Comparison of ENCODE assay signal across 9 mouse cellular contexts in the genomic region with DNA sequence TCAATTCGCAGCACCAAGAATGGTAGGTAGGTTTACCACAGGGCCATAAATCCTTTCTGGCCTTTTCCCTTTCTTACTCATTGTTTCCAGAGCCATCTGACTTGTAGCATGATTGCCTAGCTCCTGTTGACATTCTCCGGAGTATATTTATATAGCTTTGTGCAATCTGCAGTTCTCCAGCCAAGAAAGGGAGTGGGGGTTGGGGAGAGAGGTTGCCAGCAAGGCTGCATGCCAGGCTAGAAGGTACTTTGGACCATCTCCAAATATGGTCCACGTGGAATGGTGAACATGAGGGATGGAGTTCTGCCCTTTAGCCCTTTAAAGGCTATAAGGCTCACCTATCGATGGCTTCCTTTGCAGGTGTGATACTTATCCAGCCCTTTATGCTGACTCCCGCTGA. TPM values are rescaled to one million over a fixed set of nuclear protein-coding genes. Genes with fewer than 3 reads are reported as not detected.
A peak's percentile ranks its signal among the peaks of the same experiment; 100 is the strongest.
DNase-seq lines count a peak whose midpoint lies in the region; ATAC-seq and TF ChIP-seq lines count a peak whose summit lies in the region.
"Had no signal": no experiment of that assay in that cellular context is flagged by ENCODE, and none has a peak within 500 bp of the region (broad histone marks: within the 10 kb centered on the region; RNA-seq: fewer than 3 reads in every experiment).

No protein-coding gene starts in this region.

- no peak overlapping the region for H3K4me2 ChIP-seq in midbrain, postnatal 0 days (ENCODE audit: low read depth, low read length, poor library complexity, severe bottlenecking)
- no peak overlapping the region for H3K4me2 ChIP-seq in midbrain, embryonic 13.5 days (replicated peaks)
- H3K4me2 ChIP-seq in stomach, postnatal 0 days (replicated peaks; ENCODE audit: low read depth): no peak overlapping the region
- no peak overlapping the region for H3K4me2 ChIP-seq in midbrain, embryonic 15.5 days
- H3K4me2 ChIP-seq: limb, embryonic 12.5 days had no signal

- H3K36me3 ChIP-seq in midbrain, postnatal 0 days (ENCODE audit: insufficient read depth, low read length): no peaks in the 10 kb centered on the region
- H3K36me3 ChIP-seq in midbrain, embryonic 13.5 days: no peaks in the 10 kb centered on the region
- H3K36me3 ChIP-seq in stomach, postnatal 0 days (ENCODE audit: control insufficient read depth, insufficient read depth, low read length): peaks cover 3% of the 10 kb centered on the region; the same call in 1 of the 2 replicates
- no peaks in the 10 kb centered on the region for H3K36me3 ChIP-seq in midbrain, embryonic 15.5 days (replicated peaks)
- H3K36me3 ChIP-seq: limb, embryonic 12.5 days had no signal

- no peaks in the 10 kb centered on the region for H3K27me3 ChIP-seq in midbrain, postnatal 0 days (ENCODE audit: insufficient read depth, low read length)
- H3K27me3 ChIP-seq in midbrain, embryonic 13.5 days: no peaks in the 10 kb centered on the region
- no peaks in the 10 kb centered on the region for H3K27me3 ChIP-seq in stomach, postnatal 0 days (ENCODE audit: control insufficient read depth, insufficient read depth, low read length)
- no peaks in the 10 kb centered on the region for H3K27me3 ChIP-seq in midbrain, embryonic 15.5 days (replicated peaks)
- H3K27me3 ChIP-seq: limb, embryonic 12.5 days had no signal

- H3K9ac ChIP-seq in midbrain, postnatal 0 days (replicated peaks; ENCODE audit: low read length, poor library complexity, severe bottlenecking): no peak overlapping the region
- no peak overlapping the region for H3K9ac ChIP-seq in midbrain, embryonic 13.5 days (replicated peaks)
- no peak overlapping the region for H3K9ac ChIP-seq in stomach, postnatal 0 days (ENCODE audit: low read length)
- no peak overlapping the region for H3K9ac ChIP-seq in midbrain, embryonic 15.5 days
- H3K9ac ChIP-seq: limb, embryonic 12.5 days had no signal

- peak; percentile 23 for DNase-seq in midbrain, postnatal 0 days (ENCODE audit: low spot score)
- DNase-seq in heart, adult 18-20 months: peak; percentile 78 to 80
- peak; percentile 73 to 74 for DNase-seq in kidney, postnatal 25 days
- peak; percentile 88 for DNase-seq in stomach, postnatal 0 days (ENCODE audit: low spot score)
- no peak for DNase-seq in testis, postnatal 10 days (ENCODE audit: low spot score)
- DNase-seq in embryo, embryonic 11 days: no peak

- no peak for ATAC-seq in midbrain, postnatal 0 days (ENCODE audit: low FRiP score)
- ATAC-seq in midbrain, embryonic 13.5 days: no peak
- ATAC-seq in stomach, postnatal 0 days (ENCODE audit: low FRiP score, low TSS enrichment): peak; percentile 85
- no peak for ATAC-seq in midbrain, embryonic 15.5 days (replicated peaks)

- no peaks in the 10 kb centered on the region for H3K4me1 ChIP-seq in midbrain, postnatal 0 days (ENCODE audit: insufficient read depth, low read length)
- H3K4me1 ChIP-seq in midbrain, embryonic 13.5 days (replicated peaks): peaks cover 25% of the 10 kb centered on the region
- peaks cover 8% of the 10 kb centered on the region; the same call in 1 of the 2 replicates for H3K4me1 ChIP-seq in stomach, postnatal 0 days (replicated peaks; ENCODE audit: control insufficient read depth, insufficient read depth)
- H3K4me1 ChIP-seq in midbrain, embryonic 15.5 days: no peaks in the 10 kb centered on the region

- no peak for TF ChIP-seq EP300 in stomach, postnatal 0 days (optimal IDR thresholded peaks at IDR 0.05)

- no peak overlapping the region for H3K27ac ChIP-seq in midbrain, postnatal 0 days (ENCODE audit: low read depth, low read length)
- no peak overlapping the region for H3K27ac ChIP-seq in midbrain, embryonic 13.5 days
- peak overlapping the region; percentile 79 for H3K27ac ChIP-seq in stomach, postnatal 0 days (replicated peaks)
- no peak overlapping the region for H3K27ac ChIP-seq in midbrain, embryonic 15.5 days
- H3K27ac ChIP-seq: limb, embryonic 12.5 days had no signal

- 81% methylated on average over 5 of the region's 5 CpGs for WGBS in midbrain, postnatal 0 days
- WGBS in midbrain, embryonic 13.5 days: 89% methylated on average over 5 of the region's 5 CpGs
- WGBS in stomach, postnatal 0 days: 31% methylated on average over 5 of the region's 5 CpGs
- WGBS in midbrain, embryonic 15.5 days: 79% methylated on average over 5 of the region's 5 CpGs

- H3K4me3 ChIP-seq in midbrain, postnatal 0 days (ENCODE audit: low read depth, low read length): no peak overlapping the region
- no peak overlapping the region for H3K4me3 ChIP-seq in midbrain, embryonic 13.5 days (replicated peaks)
- no peak overlapping the region for H3K4me3 ChIP-seq in stomach, postnatal 0 days (ENCODE audit: low read depth, low read length)
- H3K4me3 ChIP-seq in midbrain, embryonic 15.5 days: no peak overlapping the region
- H3K4me3 ChIP-seq: limb, embryonic 12.5 days had no signal

- no peaks in the 10 kb centered on the region for H3K9me3 ChIP-seq in midbrain, postnatal 0 days (ENCODE audit: low read length)
- no peaks in the 10 kb centered on the region for H3K9me3 ChIP-seq in midbrain, embryonic 13.5 days
- no peaks in the 10 kb centered on the region for H3K9me3 ChIP-seq in stomach, postnatal 0 days (ENCODE audit: control insufficient read depth, low read length)
- H3K9me3 ChIP-seq in midbrain, embryonic 15.5 days: no peaks in the 10 kb centered on the region
- H3K9me3 ChIP-seq: limb, embryonic 12.5 days had no signal

- TF ChIP-seq CTCF in midbrain, postnatal 0 days (IDR thresholded peaks at IDR 0.05): no peak
- TF ChIP-seq CTCF in stomach, postnatal 0 days (IDR thresholded peaks at IDR 0.05; ENCODE audit: low read depth): no peak

RNA-seq across cellular contexts. Expression of a gene that starts 45.2 kb away (rescaled TPM):
- 11.0 and 12.5 TPM in 2 replicates for total RNA-seq in midbrain, postnatal 0 days (2014; rRNA removed)
- polyA plus RNA-seq in midbrain, postnatal 0 days (2015; fragmentation: Nextera tagmentation; extraction: Ambion mirVana): 5.8 and 6.2 TPM in 2 replicates
- 1.5 TPM in 2 replicates for polyA plus RNA-seq in midbrain, embryonic 13.5 days (2015; fragmentation: Nextera tagmentation; extraction: Ambion mirVana)
- 10 to 100 TPM; 80.4 to 85.1 TPM for total RNA-seq in heart, adult 18-20 months (2021)
- 8.4 and 8.8 TPM in 2 replicates for polyA plus RNA-seq in stomach, postnatal 0 days (2015; fragmentation: Nextera tagmentation; extraction: Ambion mirVana)
- 2.7 and 2.8 TPM in 2 replicates for polyA plus RNA-seq in midbrain, embryonic 15.5 days (2015; fragmentation: Nextera tagmentation; extraction: Ambion mirVana)

Comparison
In these comparisons a context has a peak if more than half of its experiments do, and no peak if none do; other contexts are left out.
1. DNase-seq: peak in midbrain, postnatal 0 days (single experiment), heart, adult 18-20 months (2 of 2), kidney, postnatal 25 days (2 of 2) and stomach, postnatal 0 days (single experiment); none in testis, postnatal 10 days (single experiment) and embryo, embryonic 11 days (single experiment).